Mouse (Mus musculus) stomach, embryonic 16.5 days (tissue): ENCODE measurements around the gene Serpina3k. TPM values are rescaled to one million over a fixed set of nuclear protein-coding genes. Genes with fewer than 3 reads are reported as not detected.
"Not testable (repeated sequence)": the region's sequence is repeated elsewhere in the genome, so short reads cannot be mapped to it uniquely, and the experiment has no call there.

Source experiments
- ATAC-seq: fragments of 200-750 bp; cut with Nextera tagmentation; 2 replicates; pipeline ENCODE4 v1.8.0; 2017; ENCODE audit warnings: moderate number of reproducible peaks, moderate TSS enrichment; ENCODE audit not compliant: insufficient read depth, low FRiP score
- H3K27ac ChIP-seq: fragments of 300-500 bp; sonication (generic); 2 replicates; pipeline ENCODE4 v1.5.1; 2014; ENCODE audit warnings: low read length
- H3K27me3 ChIP-seq: fragments of 300-500 bp; sonication (generic); 2 replicates; pipeline ENCODE4 v1.6.1; 2014; ENCODE audit warnings: low read length, control low read depth, mixed read lengths; ENCODE audit not compliant: control insufficient read depth, insufficient read depth
- H3K36me3 ChIP-seq: fragments of 300-500 bp; sonication (generic); 2 replicates; pipeline ENCODE4 v1.6.1; 2014; ENCODE audit warnings: low read length; ENCODE audit not compliant: control insufficient read depth, insufficient read depth
- H3K4me1 ChIP-seq: fragments of 300-500 bp; sonication (generic); 2 replicates; pipeline ENCODE4 v1.6.1; 2014; ENCODE audit warnings: low read length, control low read depth, mixed read lengths; ENCODE audit not compliant: control insufficient read depth, insufficient read depth
- H3K4me2 ChIP-seq: fragments of 300-500 bp; sonication (generic); 2 replicates; pipeline ENCODE4 v1.6.1; 2014; ENCODE audit warnings: low read depth, low read length, mixed read lengths
- H3K4me3 ChIP-seq: fragments of 300-500 bp; sonication (generic); replicated peaks from 2 replicates; pipeline ENCODE4 v1.5.1; 2014; ENCODE audit warnings: mild to moderate bottlenecking, low read length
- H3K9ac ChIP-seq: fragments of 300-500 bp; sonication (generic); 2 replicates; pipeline ENCODE4 v1.6.1; 2014; ENCODE audit warnings: low read length
- H3K9me3 ChIP-seq: fragments of 300-500 bp; sonication (generic); replicated peaks from 2 replicates; pipeline ENCODE4 v1.6.1; 2016; ENCODE audit warnings: low read length, control low read depth; ENCODE audit not compliant: control insufficient read depth
- WGBS: fragments of 180-500 bp; shearing (Covaris S2); extraction: QIAGEN DNeasy Blood & Tissue Kit; methylation state at CpG from one replicate; pipeline ENCODE4 v1.1.7; 2014; 5-methylcytosine and 5-hydroxymethylcytosine counted together
- polyA plus RNA-seq: library from polyadenylated mRNA; unstranded; fragments of >200 nt; fragmentation: Nextera tagmentation; extraction: Ambion mirVana; gene quantifications from 2 replicates; pipeline ENCODE4 v1.2.1, GENCODE M21; 2015

Gene Serpina3k
- polyA plus RNA-seq, 1 experiment from 2014 or later: not detected

GRCm38 (mm10) chr12:104342489-104342888 lies 4.2 kb downstream of the Serpina3k start:
- H3K27me3 ChIP-seq, H3K4me1 ChIP-seq, H3K36me3 ChIP-seq, H3K4me3 ChIP-seq, H3K27ac ChIP-seq, H3K9me3 ChIP-seq, H3K9ac ChIP-seq, H3K4me2 ChIP-seq, ATAC-seq: not testable (repeated sequence)

DNA sequence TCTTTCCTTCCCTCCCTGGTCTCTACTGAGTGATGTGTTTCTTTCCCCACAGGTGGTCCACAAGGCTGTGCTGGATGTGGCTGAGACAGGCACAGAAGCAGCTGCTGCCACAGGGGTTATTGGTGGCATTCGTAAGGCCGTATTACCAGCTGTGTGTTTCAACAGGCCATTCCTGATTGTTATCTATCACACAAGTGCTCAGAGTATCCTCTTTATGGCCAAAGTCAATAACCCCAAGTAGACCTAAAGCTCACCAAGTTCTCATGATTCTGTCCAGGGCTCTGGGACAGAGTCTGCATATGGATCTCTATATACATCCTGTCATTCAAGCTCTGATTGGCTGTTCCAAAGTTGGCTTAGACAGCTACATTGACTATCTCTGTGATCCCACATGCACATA lies 6.9 kb downstream of the Serpina3k start:
- WGBS: 75% methylated on average over 2 of the region's 2 CpGs
- no peaks in the 10 kb centered on the region for H3K9me3 ChIP-seq
- H3K36me3 ChIP-seq: no peaks in the 10 kb centered on the region
- no peak for ATAC-seq
- no peak overlapping the region for H3K27ac ChIP-seq
- H3K4me3 ChIP-seq: no peak overlapping the region
- no peak overlapping the region for H3K9ac ChIP-seq
- no peak overlapping the region for H3K4me2 ChIP-seq
- no peaks in the 10 kb centered on the region for H3K4me1 ChIP-seq
- no peaks in the 10 kb centered on the region for H3K27me3 ChIP-seq

DNA sequence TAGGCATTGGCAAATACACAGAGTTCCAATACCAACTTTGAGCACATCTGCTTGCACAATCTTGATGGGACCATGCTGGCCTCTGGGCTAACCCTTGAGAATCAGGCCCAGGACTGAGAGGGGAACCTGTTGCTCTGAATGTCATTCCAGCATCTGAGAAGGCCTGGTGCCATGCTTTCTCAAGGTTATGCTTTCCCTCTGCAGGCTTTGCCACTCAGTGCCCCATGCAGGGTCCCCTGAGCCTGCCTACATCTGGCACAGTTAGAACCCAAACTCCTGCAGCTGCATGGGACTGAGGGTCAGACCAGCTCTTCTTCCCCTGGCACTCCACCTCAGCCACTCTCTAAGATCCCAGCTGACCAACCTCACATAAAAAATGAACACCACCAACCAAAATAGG lies 7.4 kb downstream of the Serpina3k start:
- no peak for ATAC-seq
- no peaks in the 10 kb centered on the region for H3K9me3 ChIP-seq
- no peak overlapping the region for H3K4me2 ChIP-seq
- H3K27ac ChIP-seq: no peak overlapping the region
- no peak overlapping the region for H3K9ac ChIP-seq
- H3K36me3 ChIP-seq: no peaks in the 10 kb centered on the region
- no peak overlapping the region for H3K4me3 ChIP-seq
- no peaks in the 10 kb centered on the region for H3K4me1 ChIP-seq
- no peaks in the 10 kb centered on the region for H3K27me3 ChIP-seq

DNA sequence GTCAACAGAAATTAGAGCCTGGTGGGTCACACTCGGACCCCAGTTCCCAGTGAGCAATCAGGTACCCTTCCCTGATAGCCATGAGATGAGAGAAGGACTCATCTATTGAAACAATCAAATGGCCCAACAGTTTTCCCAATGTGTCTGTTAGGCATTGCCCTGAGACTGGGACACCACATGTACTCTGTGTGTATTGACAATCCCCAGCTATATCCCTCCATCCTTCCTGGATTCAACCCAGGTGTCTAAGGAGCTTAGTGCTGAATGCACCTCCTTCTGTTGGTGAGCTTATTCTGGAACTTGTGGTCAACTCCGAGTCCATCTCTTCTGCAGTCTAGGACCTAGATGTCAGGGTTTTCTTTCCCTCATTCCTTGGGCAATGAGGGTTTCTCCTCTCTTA lies 8.8 kb downstream of the Serpina3k start:
- WGBS: 75% methylated on average over 2 of the region's 2 CpGs
- Histone ChIP-seq H3K9ac (no peak overlapping the region), H3K27me3 (no peaks in the 10 kb centered on the region), H3K27ac (no peak overlapping the region), H3K4me1 (no peaks in the 10 kb centered on the region), H3K4me3 (no peak overlapping the region), H3K4me2 (no peak overlapping the region), H3K9me3 (no peaks in the 10 kb centered on the region), H3K36me3 (no peaks in the 10 kb centered on the region)
- ATAC-seq: no peak

DNA sequence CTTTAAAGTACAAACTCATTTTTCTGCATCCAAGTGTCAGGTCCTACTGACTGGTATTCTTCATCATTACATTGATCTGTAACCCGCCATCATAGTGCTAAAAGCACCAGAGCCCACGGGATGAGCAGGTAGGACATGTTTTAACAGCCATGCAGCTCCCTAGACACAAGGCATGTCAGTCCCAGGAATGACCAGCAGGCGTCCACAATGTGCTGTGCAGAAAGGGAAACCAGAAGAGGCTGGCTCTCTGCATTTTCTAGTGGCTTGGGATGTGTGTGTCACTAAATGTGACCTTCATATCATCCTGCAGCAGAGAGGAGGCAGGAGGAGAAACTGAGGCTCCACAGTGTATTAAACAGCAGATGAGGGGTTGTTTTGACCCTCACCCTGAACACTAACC lies 13.5 kb downstream of the Serpina3k start:
- not testable (repeated sequence) for H3K4me3 ChIP-seq, H3K36me3 ChIP-seq, H3K9me3 ChIP-seq, H3K4me2 ChIP-seq, H3K9ac ChIP-seq, H3K27me3 ChIP-seq, H3K4me1 ChIP-seq, H3K27ac ChIP-seq, ATAC-seq
- WGBS: 24% methylated on average over 3 of the region's 3 CpGs

GRCm38 (mm10) chr12:104356006-104356405 lies 17.7 kb downstream of the Serpina3k start:
- Histone ChIP-seq H3K9ac (no peak overlapping the region), H3K27ac (no peak overlapping the region), H3K4me2 (no peak overlapping the region), H3K4me3 (no peak overlapping the region), H3K27me3 (no peaks in the 10 kb centered on the region), H3K9me3 (no peaks in the 10 kb centered on the region), H3K36me3 (no peaks in the 10 kb centered on the region), H3K4me1 (no peaks in the 10 kb centered on the region)
- no peak for ATAC-seq
- 82% methylated on average over 3 of the region's 3 CpGs for WGBS

DNA sequence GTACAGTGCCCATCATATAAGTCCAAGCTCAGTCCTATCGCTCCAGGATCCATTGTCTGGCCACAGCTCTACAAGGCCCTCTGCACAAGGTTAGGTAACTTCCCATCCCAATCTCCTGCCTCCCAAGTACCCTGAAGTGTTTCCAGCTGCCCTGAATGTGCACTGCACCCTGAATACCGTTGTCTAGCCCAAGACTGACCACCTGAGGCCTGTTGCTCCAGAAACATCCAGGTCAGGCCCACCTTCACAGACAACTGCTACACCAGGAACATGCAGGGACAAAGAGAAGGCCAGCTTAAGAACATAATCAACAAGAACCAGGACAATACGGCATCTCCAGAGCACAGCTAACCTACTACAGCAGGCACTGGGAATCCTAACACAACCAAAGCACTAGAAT lies 31.7 kb downstream of the Serpina3k start:
- H3K9me3 ChIP-seq: no peaks in the 10 kb centered on the region
- no peak overlapping the region for H3K27ac ChIP-seq
- no peak for ATAC-seq
- no peaks in the 10 kb centered on the region for H3K27me3 ChIP-seq
- WGBS: 81% methylated on average over 3 of the region's 3 CpGs
- H3K9ac ChIP-seq: no peak overlapping the region
- no peak overlapping the region for H3K4me3 ChIP-seq
- H3K4me2 ChIP-seq: no peak overlapping the region
- no peaks in the 10 kb centered on the region for H3K36me3 ChIP-seq
- H3K4me1 ChIP-seq: no peaks in the 10 kb centered on the region

DNA sequence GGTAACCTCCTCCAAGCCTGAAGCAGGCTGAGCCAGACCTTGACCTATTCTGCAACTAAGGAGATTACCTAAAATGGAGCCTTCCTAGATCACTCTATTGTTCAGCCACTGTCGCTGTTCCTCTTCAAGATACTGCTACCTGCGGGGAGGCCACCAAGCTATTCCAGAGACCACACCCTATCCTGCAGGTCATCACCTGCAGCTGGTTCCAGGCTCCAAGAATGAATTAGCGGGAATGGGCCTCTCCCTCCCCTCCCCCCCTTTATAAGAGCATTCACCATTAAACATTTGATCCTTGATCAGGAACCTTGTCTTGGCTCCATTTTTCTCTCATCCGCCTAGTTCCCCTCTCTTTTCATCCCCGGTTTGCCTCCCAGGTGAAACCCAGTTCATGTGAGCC lies 38.9 kb downstream of the Serpina3k start:
- H3K36me3 ChIP-seq, H3K4me1 ChIP-seq, ATAC-seq, H3K9me3 ChIP-seq, H3K9ac ChIP-seq, H3K27ac ChIP-seq, H3K4me2 ChIP-seq, H3K27me3 ChIP-seq, H3K4me3 ChIP-seq: not testable (repeated sequence)
- WGBS: 70% methylated on average over 5 of the region's 5 CpGs

DNA sequence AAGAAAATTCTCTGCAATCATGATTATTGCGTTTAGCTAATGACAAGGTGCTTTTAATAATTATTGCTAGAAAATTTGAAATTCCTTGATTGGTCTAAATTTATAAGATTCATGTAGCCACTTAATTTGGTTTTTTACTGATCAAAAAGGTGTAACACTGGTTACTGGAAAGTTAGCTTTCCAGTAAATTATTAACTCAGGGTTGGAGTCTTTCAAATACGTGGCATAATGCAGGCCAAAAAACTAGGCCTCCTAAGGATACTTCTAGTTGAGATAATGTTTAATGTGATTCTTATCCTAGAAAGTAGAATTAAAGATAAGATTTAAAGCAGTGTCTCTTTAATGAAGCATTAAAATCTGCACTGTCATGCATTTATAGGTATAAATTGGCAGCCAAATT lies 40.1 kb downstream of the Serpina3k start:
- H3K9me3 ChIP-seq, ATAC-seq, H3K27me3 ChIP-seq, H3K4me2 ChIP-seq, H3K4me1 ChIP-seq, H3K27ac ChIP-seq, H3K4me3 ChIP-seq, H3K9ac ChIP-seq, H3K36me3 ChIP-seq: not testable (repeated sequence)
- 62% methylated on average over 2 of the region's 2 CpGs for WGBS

DNA sequence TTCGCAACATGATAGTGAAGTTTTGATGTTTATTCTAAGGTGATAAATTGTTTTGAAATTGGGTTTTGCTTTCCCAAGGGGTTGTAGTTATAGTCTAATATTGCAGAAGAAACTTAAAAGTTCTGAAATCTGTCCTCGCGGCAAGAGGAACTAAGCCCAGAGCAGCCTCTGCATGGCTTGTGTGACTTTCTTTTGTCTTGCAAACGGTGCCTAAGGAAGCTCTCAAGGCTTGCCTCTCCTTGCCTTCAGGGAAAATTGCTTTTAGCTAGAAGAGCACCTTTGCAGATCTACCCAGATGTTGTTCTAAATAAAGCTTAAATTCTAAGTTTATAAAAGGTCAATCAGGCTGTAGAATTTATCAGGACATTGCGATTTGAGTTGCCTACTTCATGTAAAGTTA lies 40.5 kb downstream of the Serpina3k start:
- H3K9me3 ChIP-seq, H3K4me2 ChIP-seq, H3K4me3 ChIP-seq, ATAC-seq, H3K9ac ChIP-seq, H3K27ac ChIP-seq, H3K36me3 ChIP-seq, H3K27me3 ChIP-seq, H3K4me1 ChIP-seq: not testable (repeated sequence)
- WGBS: 47% methylated on average over 5 of the region's 5 CpGs
